Mouse (Mus musculus) midbrain, embryonic 13.5 days (tissue): ENCODE results near the gene Atrnl1. TPM values are rescaled to one million over a fixed set of nuclear protein-coding genes. Genes with fewer than 3 reads are reported as not detected.

Experiments used
- ATAC-seq: fragments of 200-750 bp; cut with Nextera tagmentation; 2 replicates; pipeline ENCODE4 v1.8.0; 2017; ENCODE audit warnings: mild to moderate bottlenecking, moderate TSS enrichment, moderate library complexity
- H3K27ac ChIP-seq: fragments of 300-500 bp; sonication (generic); 2 replicates; pipeline ENCODE4 v1.5.1; 2015; ENCODE audit warnings: inconsistent platforms, mild to moderate bottlenecking, moderate library complexity
- H3K27me3 ChIP-seq: fragments of 300-500 bp; sonication (generic); 2 replicates; pipeline ENCODE4 v1.6.1; 2015; ENCODE audit warnings: mild to moderate bottlenecking, inconsistent platforms
- H3K36me3 ChIP-seq: fragments of 300-500 bp; sonication (generic); 2 replicates; pipeline ENCODE4 v1.6.1; 2015; ENCODE audit warnings: mild to moderate bottlenecking, inconsistent platforms
- H3K4me1 ChIP-seq: fragments of 300-500 bp; sonication (generic); replicated peaks from 2 replicates; pipeline ENCODE4 v1.6.1; 2015; ENCODE audit warnings: inconsistent platforms
- H3K4me2 ChIP-seq: fragments of 300-500 bp; sonication (generic); replicated peaks from 2 replicates; pipeline ENCODE4 v1.6.1; 2015; ENCODE audit warnings: moderate library complexity, mild to moderate bottlenecking, inconsistent platforms
- H3K4me3 ChIP-seq: fragments of 300-500 bp; sonication (generic); replicated peaks from 2 replicates; pipeline ENCODE4 v1.5.1; 2015; ENCODE audit warnings: mild to moderate bottlenecking, inconsistent platforms
- H3K9ac ChIP-seq: fragments of 300-500 bp; sonication (generic); replicated peaks from 2 replicates; pipeline ENCODE4 v1.6.1; 2015; ENCODE audit warnings: mild to moderate bottlenecking, inconsistent platforms
- H3K9me3 ChIP-seq: fragments of 300-500 bp; sonication (generic); 2 replicates; pipeline ENCODE4 v1.6.1; 2016; ENCODE audit warnings: mild to moderate bottlenecking, inconsistent platforms
- WGBS: fragments of 180-500 bp; shearing (Covaris S2); methylation state at CpG from one replicate; pipeline ENCODE4 v1.1.7; 2015; 5-methylcytosine and 5-hydroxymethylcytosine counted together
- microRNA-seq: library from miRNA; unstranded; fragments of <30 nt; microRNA quantifications from one replicate; pipeline ENCODE4, GENCODE M21; 2016
- polyA plus RNA-seq: library from polyadenylated mRNA; unstranded; fragments of >200 nt; fragmentation: Nextera tagmentation; extraction: Ambion mirVana; gene quantifications from 2 replicates; pipeline ENCODE4 v1.2.1, GENCODE M21; 2015

Gene Atrnl1
- polyA plus RNA-seq, 1 experiment from 2014 or later: 10.2 TPM

- no peak for ATAC-seq
- 15% methylated on average over 9 of the region's 9 CpGs for WGBS
- Histone ChIP-seq H3K27ac (no peak overlapping the region), H3K27me3 (peaks cover 7% of the 10 kb centered on the region; the same call in 1 of the 2 replicates), H3K9me3 (no peaks in the 10 kb centered on the region), H3K4me1 (peaks cover 35% of the 10 kb centered on the region), H3K36me3 (no peaks in the 10 kb centered on the region), H3K4me2 (peak overlapping the region; percentile 17), H3K4me3 (no peak overlapping the region), H3K9ac (no peak overlapping the region)
Observed at GRCm38 (mm10) chr19:58165635-58166015, 554.8 kb downstream of the Atrnl1 start.

DNA sequence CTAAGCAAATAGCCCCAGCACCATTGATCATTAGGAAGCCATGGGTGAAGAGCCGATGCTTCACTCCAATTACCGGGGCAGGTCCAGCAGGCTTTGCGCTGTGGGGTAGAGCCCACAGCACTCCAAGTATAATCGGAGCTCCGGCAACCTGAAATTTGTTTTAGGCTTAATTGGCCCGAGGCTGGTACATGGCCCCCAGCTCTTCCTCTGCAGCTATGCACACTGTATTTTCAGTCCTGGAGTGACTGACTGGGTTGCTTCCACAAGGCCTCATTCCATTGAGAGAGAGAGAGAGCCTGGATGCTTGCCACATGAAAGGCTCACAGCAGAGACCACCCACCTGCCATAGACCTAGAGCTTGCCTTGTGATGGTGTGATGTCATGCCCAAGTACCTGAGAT, 555.3 kb downstream of the Atrnl1 start:
- Histone ChIP-seq H3K9me3 (no peaks in the 10 kb centered on the region), H3K27me3 (peaks cover 7% of the 10 kb centered on the region; the same call in 1 of the 2 replicates), H3K36me3 (no peaks in the 10 kb centered on the region), H3K4me1 (peaks cover 35% of the 10 kb centered on the region), H3K4me3 (no peak overlapping the region), H3K4me2 (peak overlapping the region; percentile 17), H3K9ac (no peak overlapping the region), H3K27ac (peak overlapping the region; percentile 54)
- ATAC-seq: peak; percentile 63; the same call in 1 of the 2 replicates
- 54% methylated on average over 6 of the region's 6 CpGs for WGBS

DNA sequence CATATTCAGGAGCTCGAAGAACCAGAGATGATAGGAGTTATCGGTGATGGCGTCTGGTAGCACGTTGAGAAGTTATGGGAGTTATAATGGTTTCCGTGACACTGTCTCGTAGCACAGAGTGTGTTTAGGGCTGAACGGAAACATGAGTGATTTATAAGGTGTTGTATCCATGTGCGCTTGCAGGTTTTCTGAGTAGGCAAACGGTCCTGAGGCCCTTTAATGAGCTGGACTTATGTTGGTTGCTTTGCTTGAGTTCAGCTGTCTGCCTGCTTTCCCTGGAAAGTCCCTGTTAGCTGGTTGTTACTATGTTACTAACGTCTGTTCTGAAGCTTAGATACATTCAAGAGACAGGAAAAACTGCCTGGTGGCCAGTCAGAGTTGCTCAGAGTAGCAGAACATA, 567.6 kb downstream of the Atrnl1 start:
- Histone ChIP-seq H3K4me1 (peaks cover 16% of the 10 kb centered on the region), H3K27me3 (0 out of 2 replicates have a peak, but pooled peaks cover 2% of the 10 kb centered on the region), H3K4me2 (no peak overlapping the region), H3K9me3 (no peaks in the 10 kb centered on the region), H3K36me3 (no peaks in the 10 kb centered on the region), H3K4me3 (no peak overlapping the region), H3K27ac (no peak overlapping the region), H3K9ac (no peak overlapping the region)
- no peak for ATAC-seq
- WGBS: 92% methylated on average over 10 of the region's 10 CpGs

- H3K4me3 ChIP-seq: no peak overlapping the region
- ATAC-seq: no peak
- peak overlapping the region; percentile 1; the same call in 1 of the 2 replicates for H3K27ac ChIP-seq
- H3K4me1 ChIP-seq: peaks cover 16% of the 10 kb centered on the region
- no peaks in the 10 kb centered on the region for H3K36me3 ChIP-seq
- WGBS: 2% methylated on average over 5 of the region's 5 CpGs
- peaks cover 2% of the 10 kb centered on the region; the same call in 1 of the 2 replicates for H3K27me3 ChIP-seq
- no peak overlapping the region for H3K4me2 ChIP-seq
- H3K9ac ChIP-seq: no peak overlapping the region; the same call in 1 of the 2 replicates
- no peaks in the 10 kb centered on the region for H3K9me3 ChIP-seq
Observed at GRCm38 (mm10) chr19:58180773-58181172, 569.9 kb downstream of the Atrnl1 start.

Small RNA genes within 50 kb of the gene (microRNA-seq; reads per million reads assigned to microRNA genes)
- 2.5 reads per million, percentile 7 among the genes with 10 or more reads in this experiment for gene Mir5623

Other genes starting within 250 kb of the Atrnl1 start
- gene Trub1, start 158.1 kb upstream of the Atrnl1 start, polyA plus RNA-seq: 14.2 and 15.1 TPM in 2 replicates